Mouse (Mus musculus): ENCODE results near the gene Nuak1.
"Not testable (repeated sequence)": the region's sequence is repeated elsewhere in the genome, so short reads cannot be mapped to it uniquely, and the experiment has no call there.

The Nuak1 gene

GRCm38 (mm10) chr10:84440541-84441433 lies at the start of gene Nuak1:
TSS of gene Nuak1 (minus strand) at chr10:84440597.
- peak; percentile 73 for DNase-seq (ENCODE audit: low read depth, low spot score)

DNA sequence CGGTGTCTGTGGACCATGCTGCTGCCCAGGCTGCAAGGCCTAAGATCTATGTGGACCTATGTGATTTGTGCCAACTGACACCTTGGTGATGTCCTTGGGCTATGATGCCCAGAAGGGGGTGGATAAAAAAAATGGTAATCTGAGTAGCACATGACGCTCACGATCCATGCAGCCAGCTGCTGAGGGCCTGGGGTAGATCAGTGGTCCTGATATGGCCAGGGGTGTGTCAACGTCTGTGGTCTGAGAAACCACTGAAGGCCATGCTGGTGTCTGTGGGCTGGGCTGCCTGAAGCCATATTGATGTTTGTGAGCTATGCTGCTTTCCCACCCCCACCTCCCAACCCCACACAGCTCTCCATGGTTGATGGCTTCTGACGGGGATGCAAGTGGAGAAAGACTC lies 49.7 kb upstream of the Nuak1 start:
- DNase-seq (ENCODE audit: low read depth, low spot score): no peak

DNA sequence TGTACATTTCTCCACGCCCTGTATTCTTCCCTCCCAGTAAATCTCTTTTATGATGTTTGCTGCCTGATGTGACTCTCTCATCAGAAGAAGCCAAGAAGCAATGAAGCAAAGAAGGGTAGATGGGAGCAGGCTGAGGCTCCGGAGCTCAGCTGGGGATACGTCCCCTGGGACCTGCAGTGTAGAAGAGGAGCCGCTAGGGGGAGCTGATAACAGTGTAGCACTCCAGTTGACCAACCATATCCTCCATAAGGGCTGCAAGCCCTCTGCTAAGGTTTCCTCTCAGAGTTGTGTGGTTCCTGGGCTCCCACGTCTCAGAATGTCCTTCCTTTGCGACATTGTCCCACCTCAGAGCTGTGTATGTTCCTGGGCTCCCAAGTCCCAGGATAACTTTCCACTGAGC lies 47.9 kb upstream of the Nuak1 start:
- peak; percentile 10 for DNase-seq (ENCODE audit: low read depth, low spot score)

DNA sequence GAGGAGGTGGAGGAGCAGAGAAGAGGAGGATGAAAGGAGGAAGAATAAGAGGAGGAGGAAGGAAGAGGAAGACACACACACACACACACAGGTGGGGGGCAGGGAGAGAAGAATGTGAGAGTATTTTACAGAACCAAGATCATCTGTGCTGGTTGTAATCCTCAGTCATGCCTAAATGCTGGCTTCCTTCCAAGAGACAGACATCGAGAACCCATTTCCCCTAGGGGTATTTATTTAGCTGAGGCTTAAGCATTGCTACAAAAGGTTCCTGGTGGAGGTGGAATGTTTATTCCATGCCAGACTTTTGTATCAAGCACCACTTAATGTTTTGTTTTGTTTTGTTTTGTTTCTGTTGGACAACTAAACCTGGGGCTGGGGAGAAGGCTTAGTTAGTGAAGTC lies 44.3 kb upstream of the Nuak1 start:
- DNase-seq (ENCODE audit: low read depth, low spot score): no peak

DNA sequence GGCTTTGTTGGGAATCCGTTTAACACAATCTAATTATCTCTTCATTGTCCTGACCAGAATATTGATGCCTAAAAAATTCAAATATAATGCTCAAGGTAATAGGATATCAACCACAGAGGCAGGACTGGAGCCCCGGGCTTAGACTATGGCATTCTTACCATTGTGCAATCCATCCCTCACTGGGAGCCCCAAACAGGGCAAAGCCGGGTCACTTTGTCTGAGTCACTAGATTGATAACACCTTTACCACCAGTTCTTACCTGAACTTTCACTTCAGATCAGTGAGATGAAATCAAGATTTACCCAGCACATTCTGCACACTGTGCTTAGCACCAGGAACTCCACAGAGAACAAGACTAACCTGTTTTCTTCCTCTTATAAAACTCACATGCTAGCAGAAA lies 43.2 kb upstream of the Nuak1 start:
- DNase-seq (ENCODE audit: low read depth, low spot score): no peak

DNA sequence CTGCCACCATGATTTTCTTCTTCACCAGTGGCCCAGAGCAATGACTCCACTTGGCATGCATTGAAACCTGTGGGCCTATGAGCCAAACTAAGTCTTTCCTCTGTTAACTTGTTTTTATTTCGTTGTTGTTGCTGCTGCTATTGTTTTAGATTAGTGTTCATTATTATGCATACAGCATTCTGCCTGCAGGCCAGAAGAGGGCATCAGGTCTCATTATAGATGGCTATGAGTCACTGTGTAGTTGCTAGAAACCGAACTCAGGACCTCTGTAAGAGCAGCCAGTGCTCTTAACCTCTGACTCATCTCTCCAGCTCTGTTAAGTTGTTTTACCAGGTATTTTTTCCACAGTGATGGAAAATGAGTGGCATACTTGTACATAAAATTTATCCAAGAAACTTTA lies 42.7 kb upstream of the Nuak1 start:
- DNase-seq (ENCODE audit: low read depth, low spot score): no peak

GRCm38 (mm10) chr10:84482418-84482817 lies 42.0 kb upstream of the Nuak1 start:
- not testable (repeated sequence) for DNase-seq (ENCODE audit: low read depth, low spot score)

DNA sequence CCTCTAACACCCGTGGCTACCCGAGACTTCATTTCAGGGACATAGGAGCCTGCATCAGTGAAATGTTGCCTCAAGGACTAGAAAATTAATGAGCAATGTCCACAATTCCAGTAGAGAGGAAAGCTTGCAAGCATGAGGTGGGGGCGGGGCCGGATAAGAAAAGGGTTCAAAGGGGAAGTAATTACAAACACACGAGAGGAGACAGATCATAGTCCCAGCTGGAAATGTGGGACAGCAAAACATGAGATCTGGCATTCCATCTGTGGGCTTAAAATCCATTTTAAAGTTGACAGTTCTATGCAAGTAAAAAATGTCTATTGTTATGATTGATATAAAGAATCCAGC lies 40.9 kb upstream of the Nuak1 start:
- DNase-seq (ENCODE audit: low read depth, low spot score): no peak

DNA sequence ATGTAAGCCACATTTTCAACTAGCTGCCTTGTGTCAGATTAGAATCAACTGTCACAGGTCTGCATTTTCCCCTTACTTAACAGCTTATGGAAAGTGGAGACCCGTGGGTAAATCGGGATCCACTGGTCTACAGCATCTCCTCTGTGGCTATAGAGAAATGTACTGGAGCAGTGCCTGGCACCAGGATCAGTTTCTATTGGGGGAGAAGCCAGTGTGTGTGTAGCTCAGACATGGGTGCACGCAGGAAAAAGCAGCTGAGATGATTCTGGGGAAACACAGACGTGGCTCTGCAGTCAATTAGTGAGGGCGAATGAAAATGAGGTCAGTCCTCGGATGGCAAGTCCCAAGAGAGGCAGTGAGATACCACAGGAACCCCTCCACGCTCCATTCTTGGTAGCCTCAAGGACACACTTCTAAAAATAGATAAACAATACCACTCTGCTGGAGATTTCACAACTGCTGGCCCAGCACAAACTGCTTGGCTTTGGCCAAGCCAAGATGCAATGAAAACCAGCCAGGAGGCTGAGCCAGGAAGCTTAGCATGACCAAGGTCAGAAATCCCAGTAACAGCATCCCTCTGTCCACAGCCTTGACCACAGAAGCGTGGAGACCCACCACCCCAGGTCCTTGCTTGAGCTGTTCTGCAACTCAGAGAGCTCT lies 40.4 kb upstream of the Nuak1 start:
- peak; percentile 54 for DNase-seq (ENCODE audit: low read depth, low spot score)

- DNase-seq (ENCODE audit: low read depth, low spot score): no peak
These were observed 39.7 kb upstream of the Nuak1 start for GRCm38 (mm10) chr10:84480146-84480545.

DNA sequence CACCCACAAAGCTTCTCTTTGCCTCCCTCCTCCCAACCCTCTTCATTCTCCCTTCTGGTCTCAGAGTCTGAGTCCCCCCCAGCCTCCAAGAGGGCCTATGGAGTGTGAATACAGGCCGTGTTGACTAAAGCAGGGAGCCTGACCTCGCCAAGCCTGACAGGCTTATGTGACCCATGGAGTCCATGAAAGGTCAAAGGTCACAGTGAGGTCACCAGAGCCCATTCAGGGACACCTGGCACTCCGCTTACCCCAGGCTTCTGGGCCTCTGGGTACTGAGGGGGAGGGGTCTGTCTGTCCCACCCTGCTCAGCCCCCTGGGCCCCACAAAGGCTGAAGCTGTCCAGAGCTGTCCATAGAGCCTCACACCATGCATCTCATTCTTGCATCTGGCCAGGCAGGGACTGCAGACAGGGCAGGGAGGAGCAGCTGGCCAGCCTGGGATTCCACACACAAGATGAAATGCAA lies 37.2 kb upstream of the Nuak1 start:
- no peak for DNase-seq (ENCODE audit: low read depth, low spot score)

DNA sequence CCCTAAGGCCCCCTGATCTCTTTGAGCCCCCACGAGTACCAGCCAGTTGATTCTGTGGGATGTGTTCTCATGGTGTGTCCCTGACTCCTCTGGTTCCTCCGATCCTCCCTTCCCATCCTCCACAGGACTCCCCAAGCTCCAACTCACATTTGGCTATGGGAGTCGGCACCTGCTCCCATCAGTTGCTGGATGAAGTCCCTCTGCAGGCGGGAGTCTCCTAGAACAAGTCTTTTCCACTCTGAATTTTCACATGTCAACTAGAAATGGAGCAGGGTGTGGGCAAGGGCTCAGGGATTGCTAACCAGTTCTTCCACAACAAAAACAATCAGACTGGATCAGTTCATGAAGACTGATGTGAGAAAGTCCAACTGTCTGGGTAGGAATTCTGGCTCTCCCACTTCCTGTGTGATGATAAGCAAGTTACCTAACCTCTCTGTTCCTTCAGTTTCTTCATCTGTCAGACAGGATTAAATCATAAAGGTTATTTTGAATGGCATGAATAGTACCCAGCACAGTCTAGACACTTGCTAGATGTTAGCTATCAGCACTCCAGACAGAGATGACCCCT lies 36.7 kb upstream of the Nuak1 start:
- DNase-seq (ENCODE audit: low read depth, low spot score): no peak

GRCm38 (mm10) chr10:84467555-84468164 lies 27.3 kb upstream of the Nuak1 start:
- DNase-seq (ENCODE audit: low read depth, low spot score): no peak

- DNase-seq (ENCODE audit: low read depth, low spot score): no peak
These were observed 25.1 kb upstream of the Nuak1 start for GRCm38 (mm10) chr10:84465511-84465910.

DNA sequence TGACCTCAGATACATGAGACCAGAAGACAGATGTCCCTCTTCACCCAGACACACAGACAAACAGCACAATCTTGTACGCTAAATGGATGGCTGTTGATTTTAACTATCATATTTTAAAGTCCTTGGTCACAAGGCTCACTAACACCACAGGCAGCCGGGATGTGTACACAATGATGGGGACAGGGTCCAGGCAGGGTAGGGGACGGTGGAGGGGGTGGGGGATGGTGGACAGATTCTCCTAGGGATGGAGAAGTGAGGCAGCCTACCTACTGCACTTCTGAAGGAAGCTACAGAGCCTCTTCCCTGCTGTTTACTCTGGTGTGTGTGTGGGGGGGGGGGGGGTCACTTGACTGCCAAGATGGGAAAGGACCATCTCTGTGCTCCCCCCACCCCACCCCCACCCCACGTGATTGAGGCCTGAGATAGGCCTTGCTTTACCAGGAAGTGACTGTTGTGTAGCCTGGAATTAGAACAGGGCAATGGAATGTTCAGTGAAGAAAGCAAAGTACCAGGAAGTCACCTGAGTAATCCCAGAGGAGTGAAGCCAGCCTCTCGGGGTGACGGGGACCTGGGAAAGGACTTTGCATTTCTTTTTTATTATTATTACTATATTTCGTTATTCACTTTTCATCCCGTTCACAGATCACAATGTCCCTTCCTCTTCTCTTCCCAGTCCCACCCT lies 20.2 kb upstream of the Nuak1 start:
- DNase-seq (ENCODE audit: low read depth, low spot score): no peak

GRCm38 (mm10) chr10:84458094-84458493 lies 17.7 kb upstream of the Nuak1 start:
- DNase-seq (ENCODE audit: low read depth, low spot score): no peak

GRCm38 (mm10) chr10:84457539-84457938 lies 17.1 kb upstream of the Nuak1 start:
- DNase-seq (ENCODE audit: low read depth, low spot score): no peak

DNA sequence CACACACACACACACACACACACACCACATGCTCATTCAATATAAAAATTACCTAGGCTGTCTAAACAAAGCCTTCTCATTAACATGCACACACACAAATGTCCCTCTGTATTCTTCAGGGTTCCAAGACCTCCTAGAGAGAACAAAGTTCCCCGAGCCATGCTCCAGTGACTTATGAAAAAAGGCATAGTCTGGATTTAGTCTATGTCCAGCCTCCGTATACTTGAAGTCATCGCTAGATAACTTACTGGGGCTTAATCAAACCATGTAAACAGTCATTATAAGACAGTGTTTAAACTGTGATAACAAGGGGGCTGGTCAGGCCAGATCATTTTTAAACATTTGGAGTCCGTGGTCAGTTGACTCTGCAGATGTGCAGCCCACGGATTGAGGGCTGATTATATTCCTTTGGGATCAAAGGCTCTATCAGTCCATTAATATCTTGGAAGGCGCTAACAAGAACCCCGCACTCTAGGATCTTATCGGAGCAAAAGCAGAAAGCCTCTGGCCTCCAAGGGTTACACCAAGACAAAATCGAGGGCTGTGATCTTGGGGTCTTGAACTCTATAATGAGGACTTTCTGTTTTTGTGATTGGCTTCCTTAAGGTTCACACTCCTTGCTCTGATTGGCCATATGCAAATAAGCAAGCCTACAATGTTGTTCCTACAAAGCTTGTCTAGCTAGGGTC lies 16.4 kb upstream of the Nuak1 start:
- no peak for DNase-seq (ENCODE audit: low read depth, low spot score)

GRCm38 (mm10) chr10:84451883-84452282 lies 11.5 kb upstream of the Nuak1 start:
- no peak for DNase-seq (ENCODE audit: low read depth, low spot score)

- peak; percentile 54 for DNase-seq (ENCODE audit: low read depth, low spot score)
These were observed 10.3 kb upstream of the Nuak1 start for GRCm38 (mm10) chr10:84450654-84451053.

- peak; percentile 59 for DNase-seq (ENCODE audit: low read depth, low spot score)
These were observed 9.3 kb upstream of the Nuak1 start for GRCm38 (mm10) chr10:84449733-84450132.

All from skeletal muscle tissue, adult 2 months (tissue).